Mouse (Mus musculus) CD4-positive, CD25-positive, alpha-beta regulatory T cell, adult 4 months (primary cell): ENCODE data around the gene Ngly1. TPM values are rescaled to one million over a fixed set of nuclear protein-coding genes. Genes with fewer than 3 reads are reported as not detected.
"Not testable (repeated sequence)": the region's sequence is repeated elsewhere in the genome, so short reads cannot be mapped to it uniquely, and the experiment has no call there.

Source experiments
- ATAC-seq: one replicate; pipeline ENCODE4 v1.8.0; 2017
- polyA plus RNA-seq, 2 experiments: library from polyadenylated mRNA; unstranded; fragments of 100-300 nt; shearing (Covaris generic); gene quantifications; one replicate each; pipeline ENCODE4 v1.2.1; 2017

Ngly1 gene
- polyA plus RNA-seq, 2 experiments from 2014 or later, result 86.1 to 92.0 TPM

GRCm38 (mm10) chr14:16260541-16260940, 11.5 kb downstream of the Ngly1 start:
- no peak for ATAC-seq

- peak; percentile 69 for ATAC-seq
Measured at GRCm38 (mm10) chr14:16261869-16262268, 12.8 kb downstream of the Ngly1 start.

DNA sequence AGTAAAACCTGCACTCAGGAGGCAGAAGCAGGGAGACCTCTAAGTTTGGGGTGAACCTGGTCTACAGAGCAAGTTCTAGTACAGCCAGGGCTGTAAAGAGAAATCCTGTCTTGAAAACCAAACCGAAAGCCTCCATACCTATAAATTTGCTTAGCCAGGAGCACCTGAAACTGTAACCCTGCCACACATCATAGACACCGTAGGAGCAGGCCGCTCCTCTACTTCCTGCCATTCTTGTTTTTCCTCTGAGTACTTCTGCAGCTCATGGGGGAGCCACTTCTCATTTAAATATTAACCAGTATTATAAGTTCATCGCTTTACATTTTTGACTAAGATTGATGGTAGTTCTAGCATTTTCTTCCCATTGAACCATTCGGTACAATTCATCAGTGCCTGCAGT, 17.9 kb downstream of the Ngly1 start:
- ATAC-seq, result peak; percentile 61

DNA sequence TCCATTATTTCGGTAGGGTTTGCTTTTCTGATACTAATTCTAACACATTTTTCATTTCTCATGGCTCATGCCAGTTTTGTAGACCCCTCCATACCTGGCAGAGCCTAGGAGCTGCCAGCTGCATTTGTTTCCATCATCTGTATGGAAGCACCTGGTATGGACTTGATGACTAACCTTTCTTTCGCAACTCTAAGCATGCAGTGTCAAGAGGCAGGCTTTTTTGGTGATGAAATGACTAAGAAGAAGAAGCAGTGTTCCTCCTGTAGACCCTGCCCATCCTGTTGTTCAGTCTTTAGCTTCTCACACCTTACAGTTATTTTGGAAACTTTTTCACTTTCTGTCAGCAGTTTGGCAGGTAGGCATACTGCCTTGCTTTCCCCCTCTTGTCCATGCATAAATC, 20.7 kb downstream of the Ngly1 start:
- peak; percentile 73 for ATAC-seq

GRCm38 (mm10) chr14:16273677-16274076, 24.6 kb downstream of the Ngly1 start:
- no peak for ATAC-seq

DNA sequence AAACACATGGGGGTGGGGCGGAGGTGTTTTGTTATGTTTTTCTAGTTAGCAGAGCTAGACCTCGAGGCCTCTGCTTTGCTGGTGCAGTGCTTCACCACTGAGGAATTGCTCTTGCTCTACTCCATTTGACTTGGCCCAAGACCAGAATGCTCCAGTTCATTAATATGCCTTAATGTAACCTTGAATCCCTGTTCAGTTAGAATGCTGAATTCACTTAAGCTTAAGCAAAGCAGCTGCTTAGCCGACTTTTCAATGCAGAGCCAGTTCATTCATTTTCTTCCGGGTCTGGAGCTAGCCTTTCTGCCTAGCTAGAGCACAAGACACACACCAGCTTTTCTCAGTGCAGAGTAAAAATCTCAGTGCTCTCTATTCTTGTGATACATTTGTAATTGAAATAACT, 30.1 kb downstream of the Ngly1 start:
- ATAC-seq, result no peak

DNA sequence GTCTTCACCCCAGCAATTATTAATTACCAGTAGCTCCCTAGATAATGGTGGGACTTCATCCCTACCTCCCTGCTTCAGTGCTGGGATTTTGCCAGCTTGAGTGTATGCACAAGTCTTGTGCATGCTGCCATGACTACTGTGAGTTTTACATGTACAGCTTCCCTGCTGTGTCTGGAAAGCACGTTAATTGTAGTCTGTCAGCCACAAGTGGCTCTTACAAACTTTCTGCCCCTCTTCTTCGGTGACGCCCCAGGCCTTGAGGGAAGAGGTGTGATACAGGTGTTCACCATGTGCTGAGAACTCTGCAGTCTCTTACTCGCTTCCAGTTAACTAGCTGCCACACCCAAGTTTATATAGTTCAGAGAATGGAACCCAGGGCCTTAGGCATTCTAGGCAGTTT, 34.9 kb downstream of the Ngly1 start:
- no peak for ATAC-seq

- no peak for ATAC-seq
Measured at GRCm38 (mm10) chr14:16292371-16292770, 43.3 kb downstream of the Ngly1 start.

GRCm38 (mm10) chr14:16293015-16293414, 43.9 kb downstream of the Ngly1 start:
- ATAC-seq, result no peak

- peak; percentile 60 for ATAC-seq
Measured at GRCm38 (mm10) chr14:16293921-16294320, 44.8 kb downstream of the Ngly1 start.

DNA sequence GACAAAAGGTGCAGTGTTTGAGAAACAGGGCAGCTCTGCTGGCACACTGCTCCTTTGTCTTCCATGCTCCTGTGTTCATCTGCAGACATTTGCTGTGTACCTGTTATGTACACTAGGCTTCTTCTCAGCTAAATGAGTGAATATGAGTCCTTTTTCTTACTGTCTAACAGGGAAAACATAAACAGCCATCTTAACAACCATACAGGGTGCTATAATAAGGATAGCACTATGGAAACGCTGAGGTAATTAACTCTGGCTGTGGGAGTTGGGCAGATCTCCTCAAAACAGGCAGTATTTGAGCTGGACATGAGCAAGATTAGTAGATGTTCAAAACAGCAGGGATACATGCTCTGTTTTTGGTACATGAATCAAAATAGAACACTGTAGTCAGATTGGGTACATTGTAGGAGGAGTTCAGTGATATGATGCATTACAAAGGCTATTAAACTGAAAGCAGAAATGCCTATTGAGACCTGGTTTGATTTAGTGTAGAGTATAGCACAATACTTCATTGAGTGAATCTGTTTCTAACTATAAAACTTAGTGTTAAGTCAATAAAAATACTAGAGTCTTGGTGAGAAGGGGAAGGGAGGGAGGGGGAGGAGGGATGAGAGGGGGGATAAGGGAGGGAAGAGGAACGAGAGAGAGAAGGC, 47.9 kb downstream of the Ngly1 start:
- no peak for ATAC-seq

GRCm38 (mm10) chr14:16301735-16302134, 52.7 kb downstream of the Ngly1 start:
- ATAC-seq, result no peak

- no peak for ATAC-seq
Measured at GRCm38 (mm10) chr14:16302688-16303087, 53.6 kb downstream of the Ngly1 start.

GRCm38 (mm10) chr14:16310791-16311190, 61.7 kb downstream of the Ngly1 start:
- no peak for ATAC-seq

DNA sequence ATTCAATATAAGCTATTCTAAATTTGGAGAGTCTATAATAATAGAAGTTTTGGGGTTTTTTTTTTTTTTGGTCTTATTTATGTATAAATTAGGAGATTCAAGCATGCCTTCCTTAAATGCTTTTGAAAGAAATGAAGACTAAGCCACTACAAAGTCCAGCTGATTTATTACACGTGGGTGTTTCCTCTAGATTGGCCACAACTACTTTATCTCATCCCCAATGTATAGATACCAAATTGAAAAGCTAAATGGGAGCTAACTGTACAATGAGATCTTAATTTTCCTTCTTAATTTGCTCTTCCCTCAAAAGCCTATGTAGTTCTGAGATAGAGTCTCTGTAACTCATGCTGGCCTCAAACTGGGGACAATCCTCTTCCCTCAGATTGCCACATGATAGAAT, 63.5 kb downstream of the Ngly1 start:
- ATAC-seq, result no peak

GRCm38 (mm10) chr14:16313073-16313472, 64.0 kb downstream of the Ngly1 start:
- ATAC-seq, result not testable (repeated sequence)

DNA sequence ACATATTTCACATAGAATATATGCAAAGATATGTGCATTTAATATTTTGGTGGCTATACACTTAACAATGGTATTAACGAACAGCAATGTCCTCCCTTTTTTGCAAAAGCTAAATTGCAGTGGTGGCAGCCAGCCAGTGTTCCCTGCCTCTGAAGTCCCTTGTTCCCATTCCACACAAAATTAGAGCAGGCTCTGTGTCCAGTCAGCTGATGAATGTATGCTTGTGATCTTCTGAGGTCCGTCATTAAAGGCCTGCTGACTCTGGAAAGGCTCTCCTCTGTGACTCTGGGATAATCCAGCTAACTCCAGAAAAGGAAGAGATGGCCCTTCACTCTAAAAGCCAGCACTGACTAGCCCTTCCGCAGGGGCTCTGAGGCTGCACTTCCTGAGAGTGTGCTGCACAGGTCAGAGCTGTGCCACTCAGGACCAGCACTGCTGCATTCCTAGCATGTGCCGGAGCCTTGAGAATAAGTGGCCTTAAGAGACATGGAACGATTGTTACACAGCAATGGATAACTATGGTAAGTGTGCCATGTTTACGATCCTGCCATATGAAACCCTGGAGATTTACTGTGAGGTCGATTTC, 64.9 kb downstream of the Ngly1 start:
- ATAC-seq, result no peak

GRCm38 (mm10) chr14:16314842-16315241, 65.8 kb downstream of the Ngly1 start:
- no peak for ATAC-seq

DNA sequence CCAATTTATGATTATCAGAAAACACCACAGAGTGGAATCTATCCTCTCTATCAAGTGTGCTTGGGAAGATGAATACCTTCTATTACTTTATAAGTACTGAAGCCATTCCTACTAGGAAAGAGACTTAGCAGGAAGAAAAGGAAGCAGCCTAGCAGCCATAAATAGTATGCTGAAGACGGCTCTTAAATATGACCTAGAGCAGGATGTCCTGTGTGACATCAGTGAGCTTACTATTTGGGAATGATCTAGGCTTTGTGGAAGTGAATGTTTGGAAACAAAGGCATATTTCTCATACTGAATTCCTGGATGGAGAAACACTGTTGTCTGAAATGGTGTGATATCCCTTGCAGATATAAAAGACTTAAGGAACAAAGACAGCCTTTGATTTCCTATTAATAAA, 67.6 kb downstream of the Ngly1 start:
- no peak for ATAC-seq

DNA sequence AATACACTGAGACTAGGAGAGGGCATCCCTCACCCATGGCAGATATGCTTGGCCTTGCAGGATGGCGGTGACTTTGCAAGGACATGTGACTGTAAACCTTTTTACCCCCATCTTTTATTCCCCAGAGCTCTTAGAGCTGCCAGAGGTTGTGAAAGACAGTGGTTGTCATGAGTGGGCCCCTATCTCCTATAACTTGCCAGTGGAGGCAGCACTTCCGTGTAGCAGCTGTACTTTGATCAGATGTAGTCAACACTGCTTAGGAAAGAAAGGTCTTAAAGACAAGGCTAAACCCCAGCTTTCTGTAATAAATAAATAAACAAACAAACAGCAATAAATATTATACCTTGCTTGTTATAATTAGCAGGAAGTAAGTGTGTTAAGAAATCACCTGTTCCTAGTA, 70.7 kb downstream of the Ngly1 start:
- ATAC-seq, result no peak

GRCm38 (mm10) chr14:16324394-16324793, 75.3 kb downstream of the Ngly1 start:
- ATAC-seq, result no peak

DNA sequence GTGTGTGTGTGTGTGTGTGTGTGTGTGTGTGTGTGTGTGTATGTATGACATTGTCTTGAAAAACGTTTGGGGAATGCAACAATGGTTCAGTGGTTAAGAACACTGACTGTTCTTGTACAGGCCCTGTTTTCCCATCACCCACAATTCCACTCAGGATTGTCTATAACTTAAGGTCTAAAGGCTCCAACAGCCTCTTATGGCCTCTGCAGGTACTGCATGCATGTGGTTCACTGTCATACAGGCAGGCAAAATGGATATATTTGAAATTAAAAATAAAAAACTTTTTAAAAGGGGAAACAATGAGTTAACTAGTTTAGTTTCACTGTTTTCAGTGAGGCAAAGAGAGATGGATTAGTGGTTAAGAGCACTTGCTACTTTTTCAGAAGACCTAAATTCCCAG, 76.1 kb downstream of the Ngly1 start:
- ATAC-seq, result no peak

GRCm38 (mm10) chr14:16328531-16328930, 79.5 kb downstream of the Ngly1 start:
- no peak for ATAC-seq

GRCm38 (mm10) chr14:16328959-16329480, 79.9 kb downstream of the Ngly1 start:
- no peak for ATAC-seq

- ATAC-seq, result no peak
Measured at GRCm38 (mm10) chr14:16329756-16330155, 80.7 kb downstream of the Ngly1 start.
